Mouse (Mus musculus): Measurements from ENCODE around the gene Cd27.

Cd27 gene

DNA sequence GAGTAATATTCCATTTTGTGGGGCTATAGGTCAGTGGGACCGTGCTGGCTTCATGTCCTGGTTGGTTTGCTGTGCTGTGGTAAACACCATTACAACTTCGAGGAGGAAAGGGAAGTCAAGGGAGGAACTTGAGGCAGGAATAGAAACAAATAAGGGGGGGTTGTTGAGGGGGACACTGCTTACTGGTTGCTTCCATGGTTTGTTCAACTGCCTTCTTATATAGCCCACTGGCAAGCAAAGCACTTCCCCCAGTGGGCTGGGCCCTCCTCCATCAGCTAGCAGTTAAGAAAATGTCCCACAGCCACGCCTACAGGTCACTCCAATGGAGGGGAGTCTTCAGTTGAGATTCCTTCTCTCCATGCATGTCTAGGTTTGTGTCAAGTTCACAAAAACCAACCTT is 15.5 kb upstream of the Cd27 start:
- no peak for DNase-seq (ENCODE audit: low spot score in 2 of 2)

DNA sequence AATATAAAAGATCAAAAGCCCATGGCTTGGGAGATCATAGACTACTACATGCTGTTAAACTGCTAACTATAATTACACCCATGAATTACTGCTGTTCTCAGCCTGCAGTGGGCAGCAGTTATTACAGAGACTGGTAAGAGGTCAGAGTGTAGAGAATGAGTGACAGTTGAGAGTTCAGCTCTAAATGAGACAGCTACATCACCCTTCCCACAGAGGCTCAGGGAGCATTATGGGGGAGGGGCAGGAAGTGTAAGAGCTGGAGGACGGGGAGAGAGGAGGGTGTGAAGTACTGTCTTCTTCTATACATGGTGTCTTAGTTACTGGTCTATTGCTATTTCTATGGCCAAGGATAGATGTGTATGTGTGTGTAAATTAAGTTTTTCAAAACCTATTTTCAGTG is 7.7 kb upstream of the Cd27 start:
- no peak for DNase-seq (ENCODE audit: low spot score in 2 of 2)

GRCm38 (mm10) chr6:125241566-125241965 is 4.8 kb upstream of the Cd27 start:
- no peak for DNase-seq (ENCODE audit: low spot score in 2 of 2)

- no peak for DNase-seq (ENCODE audit: low spot score in 2 of 2)
Measured at GRCm38 (mm10) chr6:125240617-125241016, 3.8 kb upstream of the Cd27 start.

DNA sequence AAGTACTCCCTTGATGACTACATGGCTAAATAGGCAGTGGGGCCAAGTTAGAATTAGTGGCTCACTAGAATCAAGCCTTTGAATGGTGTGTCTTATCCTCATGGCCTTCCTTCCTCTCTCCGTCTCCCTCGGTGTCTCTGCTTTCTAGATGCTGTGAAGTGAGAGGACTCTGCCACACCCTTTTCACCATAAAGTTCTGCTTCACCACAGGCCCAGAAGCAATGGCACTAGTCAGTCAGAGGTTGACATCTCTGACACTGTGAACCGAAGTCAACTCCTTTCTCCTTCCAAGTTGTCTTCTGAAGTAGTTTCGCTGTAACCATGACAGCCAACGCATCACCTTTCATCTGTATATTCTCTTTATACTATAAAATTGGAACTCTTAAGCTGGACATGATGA is 2.7 kb upstream of the Cd27 start:
- no peak for DNase-seq (ENCODE audit: low spot score in 2 of 2)

DNA sequence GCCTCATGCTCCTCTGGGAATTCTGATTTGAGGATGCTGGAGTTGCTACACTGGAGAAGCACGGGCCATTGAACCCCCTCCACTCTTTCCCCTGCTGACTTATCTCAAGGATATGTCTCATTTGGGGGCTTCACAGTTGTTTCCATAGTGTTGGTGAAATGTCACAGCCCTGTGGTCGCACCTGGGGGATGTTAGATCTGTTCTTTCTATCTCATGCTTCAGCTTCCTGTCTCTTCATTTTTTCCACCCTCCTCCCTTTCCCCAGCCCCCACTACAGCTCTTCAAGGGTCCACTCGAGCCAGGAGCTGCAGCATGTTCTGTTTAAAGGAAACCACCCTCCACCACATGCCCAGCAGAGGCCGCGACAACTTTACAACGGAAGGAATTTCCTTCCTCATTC is 1.6 kb upstream of the Cd27 start:
- no peak for DNase-seq (ENCODE audit: low spot score in 2 of 2)

DNA sequence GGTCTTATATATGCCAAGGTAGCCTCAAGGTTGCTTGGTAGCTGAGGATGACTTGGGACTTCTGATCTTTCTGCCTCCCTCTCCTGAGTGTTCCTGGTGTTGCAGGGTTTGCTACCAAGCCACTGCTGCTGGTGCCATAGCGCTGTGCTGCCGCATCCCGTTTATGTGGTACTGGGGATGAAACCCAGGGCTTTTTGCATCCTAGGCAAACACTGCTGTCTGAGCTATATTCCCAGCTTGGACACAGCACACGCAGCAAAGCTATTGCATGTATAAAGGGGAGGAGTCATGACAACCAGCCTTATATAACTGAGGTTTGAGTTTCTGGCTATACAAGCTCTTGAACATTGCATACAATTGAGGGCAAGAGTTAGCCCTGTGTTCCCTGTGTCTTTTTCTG is 611 bp upstream of the Cd27 start:
- no peak for DNase-seq (ENCODE audit: low spot score in 2 of 2)

- no peak for DNase-seq (ENCODE audit: low spot score in 2 of 2)
Measured at GRCm38 (mm10) chr6:125236341-125236740, 469 bp downstream of the Cd27 start.

DNA sequence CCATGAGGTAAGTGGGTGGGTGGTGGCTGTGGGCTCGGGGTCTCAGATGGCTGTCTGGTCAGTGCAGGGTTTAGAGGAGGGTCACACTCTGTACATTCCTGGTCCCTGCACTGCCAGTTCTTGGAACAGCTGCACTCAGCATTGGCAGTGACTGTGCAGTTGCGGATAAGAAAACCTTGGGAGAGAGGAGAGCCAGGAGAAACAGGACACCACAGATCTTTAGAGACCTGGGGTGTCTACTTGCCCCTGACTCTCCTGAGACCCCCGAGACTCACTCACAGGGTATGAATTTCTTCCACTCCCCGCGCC is 2.3 kb downstream of the Cd27 start:
- DNase-seq (ENCODE audit: low spot score in 2 of 2) = no peak

GRCm38 (mm10) chr6:125233816-125234519 is 2.8 kb downstream of the Cd27 start:
- DNase-seq (ENCODE audit: low spot score in 2 of 2) = no peak

DNA sequence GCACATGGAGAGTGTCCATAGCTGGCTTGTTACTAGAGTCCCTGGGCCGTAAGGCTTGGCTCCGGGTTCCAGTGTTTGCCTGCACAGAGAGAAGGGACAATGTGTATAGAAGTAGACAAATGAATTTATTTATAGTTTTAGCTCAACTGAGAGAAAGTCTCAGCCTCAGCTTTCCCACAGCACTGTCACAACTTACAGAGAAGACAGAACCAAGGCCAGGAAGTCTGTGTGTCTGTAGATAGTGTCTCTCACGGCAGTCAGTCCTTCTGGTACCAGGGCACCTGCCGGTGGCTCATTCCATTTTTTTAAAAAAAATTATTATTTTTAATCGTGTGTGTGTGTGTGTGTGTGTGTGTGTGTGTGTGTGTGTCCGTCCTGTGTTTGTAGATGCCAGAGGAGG is 4.3 kb downstream of the Cd27 start:
- DNase-seq (ENCODE audit: low spot score in 2 of 2) = no peak

DNA sequence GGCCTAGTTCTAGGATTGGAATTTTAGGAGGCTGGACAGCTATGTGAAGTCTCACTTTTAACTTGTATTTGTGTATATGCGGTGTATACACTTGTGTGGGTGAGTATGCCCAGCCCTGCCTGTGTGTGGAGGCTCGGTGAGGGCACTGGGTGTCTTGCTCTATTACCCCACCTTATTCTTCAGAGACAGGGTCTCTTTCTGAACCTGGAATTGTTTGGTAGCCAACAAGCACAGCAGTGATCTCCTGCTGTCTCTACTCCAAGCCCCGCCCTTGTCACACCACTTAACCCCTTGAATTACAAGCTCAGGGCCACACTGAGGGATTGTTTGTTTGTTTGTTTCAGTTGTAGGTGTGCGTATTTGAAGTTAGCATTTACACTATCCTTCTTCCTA is 4.8 kb downstream of the Cd27 start:
- DNase-seq (ENCODE audit: low spot score in 2 of 2) = no peak

DNA sequence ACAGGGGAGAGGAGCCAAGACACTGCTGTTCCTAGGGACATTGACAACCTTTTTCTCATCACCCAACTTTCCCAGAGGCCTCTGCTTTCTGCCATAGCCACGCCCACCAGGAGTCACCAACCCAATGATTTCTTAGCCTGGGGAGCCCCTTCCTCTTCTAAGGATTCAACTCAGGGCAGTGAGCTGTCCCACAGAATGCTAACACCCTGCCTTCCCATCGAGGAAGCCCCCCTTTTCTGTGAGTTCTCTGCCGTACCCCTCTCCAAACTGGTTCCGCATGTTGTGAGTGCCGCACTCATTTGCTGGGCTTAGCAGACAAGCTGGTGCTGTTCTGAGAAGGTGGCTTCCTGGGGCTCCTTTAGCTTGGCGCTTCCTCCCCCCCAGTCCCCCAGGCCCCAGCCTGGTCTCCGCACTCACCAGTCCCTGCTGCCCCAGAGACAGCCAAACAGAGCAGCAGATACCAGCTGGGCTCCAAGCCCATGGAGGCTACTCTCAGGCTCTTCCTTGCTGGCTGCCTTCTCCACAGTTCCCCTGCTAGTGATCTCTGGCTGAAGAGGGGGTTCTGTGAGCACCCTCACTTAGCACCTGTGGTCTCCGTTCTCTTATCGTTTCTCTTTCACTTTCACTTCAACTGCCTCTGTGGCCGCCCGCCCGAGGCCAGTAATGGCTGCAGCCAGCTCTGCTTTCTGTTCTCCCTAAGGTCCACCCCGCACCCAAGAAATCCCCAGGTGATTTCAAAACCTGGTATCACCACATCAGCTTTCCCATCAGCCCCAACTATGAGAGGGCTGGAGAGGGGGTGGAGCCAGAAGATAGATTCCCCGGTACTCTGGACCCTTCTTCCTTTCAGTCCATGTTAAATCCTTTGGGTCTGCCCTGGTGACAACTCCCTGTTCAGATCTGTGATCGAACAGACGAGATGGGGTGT is 5.4 kb downstream of the Cd27 start, which contains the start of gene Tapbpl:
Gene Tapbpl (minus strand): TSS at position 744 of the 928 bp plus-strand sequence.
- DNase-seq (ENCODE audit: low spot score in 2 of 2) = peak; percentile 42 to 53

GRCm38 (mm10) chr6:125230571-125230970 is 6.2 kb downstream of the Cd27 start:
- no peak for DNase-seq (ENCODE audit: low spot score in 2 of 2)

DNA sequence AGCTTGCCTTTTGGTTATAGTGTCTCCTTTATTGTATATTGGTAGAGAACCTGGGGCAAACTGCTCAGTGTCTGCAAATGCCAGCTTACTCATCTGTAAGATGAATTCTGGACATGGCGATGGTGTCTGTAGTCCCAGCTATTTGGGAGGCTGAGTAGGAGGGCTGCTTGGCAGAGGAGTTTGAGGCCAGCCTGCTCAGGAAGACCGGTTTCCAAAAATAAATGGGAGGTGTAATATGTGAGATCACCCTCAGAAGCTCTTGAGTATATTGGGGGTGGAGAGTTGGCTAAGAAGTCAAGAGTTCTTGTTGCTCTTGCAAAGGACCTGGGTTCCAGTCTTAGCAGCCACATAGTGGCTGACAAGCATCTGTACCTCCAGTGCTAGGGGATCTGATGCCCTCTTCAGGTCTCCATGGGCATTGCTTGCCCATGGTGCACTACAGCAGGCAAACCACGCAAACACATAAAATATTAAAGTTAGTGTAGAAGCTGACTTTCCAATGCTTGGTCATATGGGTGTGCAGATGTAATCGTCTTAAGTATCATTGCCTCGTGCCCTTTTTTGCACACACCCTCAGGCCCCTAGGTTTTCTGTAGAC is 11.2 kb downstream of the Cd27 start:
- DNase-seq (ENCODE audit: low spot score in 2 of 2) = no peak

GRCm38 (mm10) chr6:125222577-125222976 is 14.2 kb downstream of the Cd27 start:
- no peak for DNase-seq (ENCODE audit: low spot score in 2 of 2)

GRCm38 (mm10) chr6:125222146-125222545 is 14.7 kb downstream of the Cd27 start:
- no peak for DNase-seq (ENCODE audit: low spot score in 2 of 2)

DNA sequence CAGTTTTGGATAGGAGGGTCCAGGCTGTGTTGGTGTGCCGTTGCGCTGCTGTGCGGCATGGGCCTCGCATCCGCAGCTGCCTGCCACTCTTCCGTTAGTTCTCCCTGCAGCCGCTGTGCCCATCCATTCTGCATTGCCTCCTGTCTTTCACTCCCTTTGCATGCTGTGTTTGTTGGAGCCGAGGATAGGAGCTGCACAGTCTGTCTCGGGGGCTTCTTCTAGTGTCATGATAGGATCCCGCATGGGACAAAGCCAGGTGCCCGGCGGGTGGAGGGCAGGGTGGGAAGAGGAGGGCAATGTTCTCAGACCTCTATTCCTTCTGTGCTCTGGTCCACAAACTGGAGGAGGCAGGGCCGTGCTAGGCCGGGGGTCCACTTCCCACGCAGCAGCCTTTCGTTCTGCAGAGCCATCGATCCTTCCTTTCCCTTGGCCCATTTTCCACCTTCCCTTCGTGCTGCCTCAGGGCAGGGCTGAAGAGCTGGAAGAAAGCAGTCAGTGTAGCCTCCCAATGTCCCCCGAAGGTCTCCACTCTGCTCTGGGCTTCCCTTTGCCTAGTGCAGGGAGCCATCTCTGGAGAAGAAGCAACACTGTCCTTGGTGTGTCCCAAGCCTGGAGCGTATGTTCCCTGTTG is 15.6 kb downstream of the Cd27 start:
- no peak for DNase-seq (ENCODE audit: low spot score in 2 of 2)

DNA sequence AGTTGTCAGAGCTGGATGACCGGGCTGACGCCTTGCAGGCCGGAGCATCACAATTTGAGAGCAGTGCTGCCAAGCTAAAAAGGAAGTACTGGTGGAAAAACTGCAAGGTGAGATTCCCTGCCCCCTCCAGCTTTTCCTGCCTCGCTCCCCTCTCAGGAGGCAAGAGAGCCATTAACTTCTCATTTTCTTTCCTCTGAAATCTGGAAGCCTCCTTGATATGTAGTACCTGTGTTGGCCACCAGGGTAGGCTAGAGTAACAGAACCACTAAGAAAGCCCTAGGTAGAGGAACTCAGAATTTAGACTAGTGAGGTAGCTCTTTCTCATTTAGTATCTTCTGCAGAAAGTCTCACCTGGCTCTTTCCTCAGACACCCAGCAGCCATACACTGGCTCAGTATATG is 17.8 kb downstream of the Cd27 start:
- DNase-seq (ENCODE audit: low spot score in 2 of 2) = no peak

DNA sequence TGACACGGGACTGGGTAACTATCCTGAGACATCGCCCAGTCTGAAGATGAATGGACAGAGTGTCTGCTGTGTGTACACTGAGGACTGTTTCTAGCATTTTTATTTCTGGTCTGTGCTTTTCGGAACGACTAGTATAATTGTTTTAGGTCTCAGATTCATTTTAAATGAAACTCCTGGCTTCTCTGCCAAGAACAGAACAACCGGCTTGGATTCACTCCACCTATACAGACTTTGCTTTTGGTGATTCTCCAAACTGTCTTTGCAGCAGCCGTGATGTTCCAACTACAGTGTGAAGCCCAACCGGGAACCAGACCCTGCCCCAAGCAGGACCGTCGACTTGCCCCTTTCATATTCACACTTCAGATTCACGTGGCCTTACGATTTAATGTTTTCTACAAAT is 18.9 kb downstream of the Cd27 start:
- no peak for DNase-seq (ENCODE audit: low spot score in 2 of 2)

DNA sequence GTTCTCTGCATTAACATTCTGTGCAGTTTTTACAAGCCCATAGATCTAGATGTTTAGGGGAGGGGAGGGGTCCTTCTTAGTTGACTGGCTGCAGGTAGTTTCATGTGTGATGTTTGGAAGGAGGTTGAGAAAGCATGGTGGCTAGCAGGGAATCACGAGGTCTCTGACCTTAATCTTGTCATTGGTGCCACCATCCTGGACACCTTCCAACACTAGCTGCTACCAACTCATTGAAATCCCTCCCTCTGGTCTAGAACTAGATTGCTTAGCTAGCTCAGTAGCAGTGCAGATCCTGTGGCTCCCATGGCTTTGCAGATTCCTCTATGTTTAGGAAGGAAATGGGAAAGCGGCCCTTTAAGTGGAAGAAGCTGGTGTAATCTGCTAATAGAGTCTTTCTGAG is 19.9 kb downstream of the Cd27 start:
- DNase-seq (ENCODE audit: low spot score in 2 of 2) = no peak

Measured in urinary bladder, adult 18-20 months (tissue).